Mouse (Mus musculus) testis, adult 2 months (tissue): ENCODE measurements around the gene Nppc.

ENCODE experiments used
- CTCF ChIP-seq: fragments of 200-500 bp; IDR thresholded peaks from 2 replicates; pipeline ENCODE4 v1.5.1; 2012; ENCODE audit warnings: low read depth, mild to moderate bottlenecking, inconsistent platforms, low read length, moderate library complexity; ENCODE audit not compliant: control insufficient read depth, insufficient read depth, insufficient replicate concordance
- POLR2A ChIP-seq: fragments of 200-500 bp; IDR thresholded peaks from 2 replicates; pipeline ENCODE4 v1.6.1; 2012; ENCODE audit warnings: low read depth, mild to moderate bottlenecking, inconsistent platforms, low read length, moderate library complexity; ENCODE audit not compliant: control insufficient read depth

DNA sequence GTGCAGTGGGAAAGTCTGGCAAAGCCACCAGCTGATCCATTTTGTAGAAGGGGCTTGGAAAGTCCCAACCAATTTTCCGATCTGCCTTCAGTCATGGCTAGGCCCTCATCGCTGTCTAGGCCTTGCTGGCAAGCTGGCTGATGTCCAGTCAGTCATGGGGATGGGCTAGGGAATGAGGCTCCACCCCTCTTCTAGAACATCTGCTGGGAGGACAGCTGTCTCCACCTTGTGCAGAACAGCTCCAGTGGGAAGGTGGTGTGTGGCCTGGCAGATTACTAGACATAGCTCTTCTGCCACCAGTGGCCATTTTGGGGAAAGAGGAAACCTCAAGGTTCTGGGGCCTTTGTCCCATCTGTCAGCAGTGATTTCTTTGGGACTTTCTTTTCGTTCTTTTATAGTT, 7.3 kb upstream of the Nppc start:
- TF ChIP-seq POLR2A (no peak), CTCF (no peak)
